Mouse (Mus musculus) kidney, embryonic 16.5 days (tissue): Measurements from ENCODE around the gene Saa4. TPM values are rescaled to one million over a fixed set of nuclear protein-coding genes. Genes with fewer than 3 reads are reported as not detected.

Source experiments
- ATAC-seq: fragments of 200-750 bp; cut with Nextera tagmentation; 2 replicates; pipeline ENCODE4 v1.8.0; 2017; ENCODE audit warnings: moderate TSS enrichment; ENCODE audit not compliant: low FRiP score, low TSS enrichment
- H3K27ac ChIP-seq: fragments of 300-500 bp; sonication (generic); 2 replicates; pipeline ENCODE4 v1.5.1; 2014; ENCODE audit warnings: low read length
- H3K27me3 ChIP-seq: fragments of 300-500 bp; sonication (generic); 2 replicates; pipeline ENCODE4 v1.6.1; 2014; ENCODE audit warnings: low read length, control low read depth, mixed read lengths; ENCODE audit not compliant: insufficient read depth
- H3K36me3 ChIP-seq: fragments of 300-500 bp; sonication (generic); 2 replicates; pipeline ENCODE4 v1.6.1; 2014; ENCODE audit warnings: low read length, control low read depth, mixed read lengths; ENCODE audit not compliant: insufficient read depth
- H3K4me1 ChIP-seq: fragments of 300-500 bp; sonication (generic); 2 replicates; pipeline ENCODE4 v1.6.1; 2014; ENCODE audit warnings: low read length, control low read depth, mixed read lengths; ENCODE audit not compliant: insufficient read depth
- H3K4me2 ChIP-seq: fragments of 300-500 bp; sonication (generic); replicated peaks from 2 replicates; pipeline ENCODE4 v1.6.1; 2014; ENCODE audit warnings: low read depth, low read length
- H3K4me3 ChIP-seq: fragments of 300-500 bp; sonication (generic); 2 replicates; pipeline ENCODE4 v1.5.1; 2014; ENCODE audit warnings: mild to moderate bottlenecking, low read length
- H3K9ac ChIP-seq: fragments of 300-500 bp; sonication (generic); replicated peaks from 2 replicates; pipeline ENCODE4 v1.6.1; 2014; ENCODE audit warnings: low read length
- H3K9me3 ChIP-seq: fragments of 300-500 bp; sonication (generic); 2 replicates; pipeline ENCODE4 v1.6.1; 2016; ENCODE audit warnings: low read length, control low read depth
- whole genome bisulfite sequencing: fragments of 180-500 bp; shearing (Covaris S2); extraction: QIAGEN DNeasy Blood & Tissue Kit; methylation state at CpG from one replicate; pipeline ENCODE4 v1.1.7; 2014; 5-methylcytosine and 5-hydroxymethylcytosine counted together
- polyA plus RNA-seq: library from polyadenylated mRNA; unstranded; fragments of >200 nt; fragmentation: Nextera tagmentation; extraction: Ambion mirVana; gene quantifications from 2 replicates; pipeline ENCODE4 v1.2.1, GENCODE M21; 2015

Gene Saa4
- polyA plus RNA-seq, 1 experiment from 2014 or later = not detected

DNA sequence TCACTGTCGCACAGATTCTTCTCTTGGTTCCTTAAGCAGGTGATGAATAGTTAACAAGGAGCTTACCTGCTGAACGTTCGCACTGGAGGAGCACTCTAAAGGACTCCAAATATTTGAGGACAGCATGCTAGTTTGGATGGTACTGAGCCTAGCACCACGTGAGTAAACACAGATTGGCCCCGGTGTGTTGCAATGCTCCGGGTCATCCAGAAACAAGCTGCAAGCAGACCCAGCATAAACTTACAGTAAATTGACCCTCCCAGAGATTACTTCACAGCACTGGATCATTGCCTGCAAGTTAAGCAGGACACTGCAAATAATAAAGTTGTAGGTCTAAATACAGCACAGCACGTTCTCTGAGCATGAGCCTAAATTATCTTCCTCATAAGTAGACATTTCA, 12.9 kb downstream of the Saa4 start:
- no peak for ATAC-seq
- H3K27me3 ChIP-seq = no peaks in the 10 kb centered on the region
- H3K4me3 ChIP-seq = no peak overlapping the region
- no peaks in the 10 kb centered on the region for H3K9me3 ChIP-seq
- H3K4me2 ChIP-seq = no peak overlapping the region
- H3K36me3 ChIP-seq = no peaks in the 10 kb centered on the region
- WGBS = 80% methylated on average over 7 of the region's 7 CpGs
- no peak overlapping the region for H3K9ac ChIP-seq
- H3K4me1 ChIP-seq = no peaks in the 10 kb centered on the region
- no peak overlapping the region for H3K27ac ChIP-seq

DNA sequence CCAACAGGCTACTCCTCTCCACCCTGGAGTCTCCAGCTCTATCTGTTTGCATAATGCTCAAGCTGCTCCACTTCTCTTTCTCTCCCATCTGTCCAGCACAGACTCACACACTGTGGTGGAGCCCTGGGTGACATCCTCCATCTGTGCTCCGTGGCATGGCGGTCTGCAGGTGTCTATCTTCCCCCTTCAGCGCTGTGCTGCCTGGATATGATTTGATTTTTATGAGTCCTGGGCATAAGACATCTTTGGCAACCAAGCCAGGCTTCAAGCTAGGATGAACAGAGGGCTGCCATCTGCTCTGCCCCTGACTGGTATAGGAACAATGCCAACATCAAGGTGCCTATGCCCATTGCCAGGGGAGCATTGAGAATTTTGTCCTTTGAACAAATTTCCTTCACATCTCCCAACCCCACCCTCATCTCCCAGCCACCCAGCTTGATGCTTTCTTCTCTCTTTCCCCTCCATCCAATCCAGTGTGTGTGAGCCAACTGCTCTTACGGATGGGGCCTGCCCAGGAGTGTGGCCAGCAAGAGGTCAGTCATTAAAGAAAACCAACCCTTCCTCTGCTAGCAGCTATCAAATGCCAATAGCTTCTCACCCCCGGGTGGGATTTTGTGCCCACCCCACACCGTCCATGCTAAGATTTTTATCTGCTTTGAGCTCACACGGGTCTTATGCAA, 13.7 kb downstream of the Saa4 start:
- no peaks in the 10 kb centered on the region for H3K27me3 ChIP-seq
- no peak overlapping the region for H3K4me2 ChIP-seq
- no peak overlapping the region for H3K9ac ChIP-seq
- no peak for ATAC-seq
- H3K4me1 ChIP-seq = 0 out of 2 replicates have a peak, but pooled peaks cover under 1% of the 10 kb centered on the region
- WGBS = 80% methylated on average over 7 of the region's 7 CpGs
- H3K27ac ChIP-seq = no peak overlapping the region
- H3K9me3 ChIP-seq = no peaks in the 10 kb centered on the region
- H3K36me3 ChIP-seq = no peaks in the 10 kb centered on the region
- no peak overlapping the region for H3K4me3 ChIP-seq

DNA sequence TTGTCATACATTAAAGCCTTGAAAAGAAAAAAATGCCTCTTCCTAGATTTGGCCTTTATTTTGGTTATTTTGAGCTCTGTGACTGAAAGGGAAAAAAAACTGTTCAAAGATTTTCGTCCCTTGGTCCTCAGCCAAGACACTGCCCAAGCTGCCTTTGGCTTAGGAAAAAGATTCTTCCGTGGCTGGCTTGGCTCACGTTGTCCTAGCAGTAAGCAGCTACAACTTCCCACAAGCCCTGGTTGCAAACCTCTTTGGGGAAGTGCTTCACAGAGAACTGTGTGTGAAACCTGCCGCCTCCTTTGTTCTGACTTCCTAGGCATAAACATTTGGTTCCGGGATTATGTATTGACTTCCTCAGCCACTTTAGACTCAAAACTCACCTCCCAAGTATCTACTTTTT, 15.5 kb downstream of the Saa4 start:
- Histone ChIP-seq H3K4me2 (no peak overlapping the region), H3K9ac (no peak overlapping the region), H3K27ac (no peak overlapping the region), H3K4me1 (0 out of 2 replicates have a peak, but pooled peaks cover 2% of the 10 kb centered on the region), H3K9me3 (no peaks in the 10 kb centered on the region), H3K36me3 (no peaks in the 10 kb centered on the region), H3K4me3 (no peak overlapping the region), H3K27me3 (no peaks in the 10 kb centered on the region)
- ATAC-seq = no peak
- 46% methylated on average over 5 of the region's 5 CpGs for WGBS

DNA sequence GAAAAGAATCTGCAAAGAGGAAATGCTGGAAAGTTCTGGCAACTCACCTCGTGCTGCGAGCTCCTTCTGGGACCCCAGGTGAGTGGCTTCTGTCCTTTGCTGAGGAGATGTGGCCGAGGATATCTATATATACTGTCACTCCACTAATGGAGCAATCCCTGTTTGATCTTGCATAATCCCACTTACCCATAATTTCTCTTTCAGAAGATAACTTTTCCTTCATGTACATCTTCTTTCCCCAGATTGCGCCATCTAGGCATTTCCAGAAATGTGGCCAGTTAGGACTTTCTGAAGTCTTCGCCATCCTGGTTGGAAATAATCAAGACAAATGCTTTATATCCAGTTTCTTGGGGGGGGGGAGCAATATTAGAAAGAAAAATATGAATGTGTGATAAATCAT, 16.8 kb downstream of the Saa4 start, which contains the start of gene Saa3:
TSS of gene Saa3 (minus strand) at position 101 of the 400 bp plus-strand sequence.
- 88% methylated on average over 5 of the region's 5 CpGs for WGBS
- Histone ChIP-seq H3K4me2 (no peak within 1 kb of the TSS), H3K4me1 (0 out of 2 replicates have a peak, but pooled peaks cover 2% of the 10 kb centered on the region), H3K9me3 (no peaks in the 10 kb centered on the region), H3K9ac (no peak within 1 kb of the TSS), H3K27me3 (no peaks in the 10 kb centered on the region), H3K27ac (no peak within 1 kb of the TSS), H3K36me3 (no peaks in the 10 kb centered on the region), H3K4me3 (no peak within 1 kb of the TSS)
- ATAC-seq = no peak

DNA sequence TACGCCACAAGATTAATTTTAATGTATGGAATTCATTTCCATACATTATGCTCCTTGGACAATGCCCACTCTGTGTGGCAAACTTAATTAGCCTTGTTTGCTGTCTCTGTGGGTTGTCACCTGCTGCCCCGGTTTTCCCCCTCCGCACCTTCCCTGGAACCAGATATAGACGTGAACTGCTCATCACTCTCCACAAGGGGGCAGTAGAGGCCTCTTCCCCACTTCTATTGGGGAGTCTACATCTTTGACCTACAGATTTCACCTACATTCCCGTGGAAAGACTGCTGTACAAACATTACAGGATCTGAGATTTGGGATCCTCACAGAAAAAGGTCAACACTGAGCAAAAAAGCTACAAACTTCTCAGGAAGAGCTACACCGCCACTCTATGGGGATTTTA, 17.9 kb downstream of the Saa4 start:
- no peaks in the 10 kb centered on the region for H3K27me3 ChIP-seq
- no peak for ATAC-seq
- no peak overlapping the region for H3K4me2 ChIP-seq
- no peak overlapping the region for H3K9ac ChIP-seq
- no peaks in the 10 kb centered on the region for H3K36me3 ChIP-seq
- peaks cover 5% of the 10 kb centered on the region for H3K4me1 ChIP-seq
- H3K27ac ChIP-seq = no peak overlapping the region
- WGBS = 32% methylated on average over 6 of the region's 6 CpGs
- no peaks in the 10 kb centered on the region for H3K9me3 ChIP-seq
- no peak overlapping the region for H3K4me3 ChIP-seq

DNA sequence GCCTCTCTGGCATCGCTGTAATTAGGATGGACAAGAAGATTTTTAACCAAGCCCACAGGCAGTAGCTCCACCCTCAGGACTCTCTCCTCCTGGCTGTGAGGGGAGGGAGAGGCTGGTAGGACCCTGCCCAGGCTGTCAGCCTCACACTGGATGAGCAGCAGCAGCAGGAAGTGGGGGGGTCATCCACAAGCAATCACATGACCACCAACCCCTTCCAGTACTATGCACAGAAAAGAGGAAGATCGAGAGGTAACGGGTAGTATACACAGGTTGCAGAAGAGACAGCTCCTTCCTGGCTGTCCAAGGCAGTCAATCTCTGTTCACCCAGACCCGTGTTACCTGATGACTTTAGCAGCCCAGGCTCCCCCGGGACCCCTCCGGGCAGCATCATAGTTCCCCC, 20.2 kb downstream of the Saa4 start:
- ATAC-seq = no peak
- Histone ChIP-seq H3K4me1 (peaks cover 9% of the 10 kb centered on the region), H3K9me3 (no peaks in the 10 kb centered on the region), H3K27ac (no peak overlapping the region), H3K36me3 (peaks cover 7% of the 10 kb centered on the region), H3K9ac (no peak overlapping the region), H3K27me3 (no peaks in the 10 kb centered on the region), H3K4me3 (no peak overlapping the region), H3K4me2 (no peak overlapping the region)
- WGBS = 71% methylated on average over 6 of the region's 6 CpGs

DNA sequence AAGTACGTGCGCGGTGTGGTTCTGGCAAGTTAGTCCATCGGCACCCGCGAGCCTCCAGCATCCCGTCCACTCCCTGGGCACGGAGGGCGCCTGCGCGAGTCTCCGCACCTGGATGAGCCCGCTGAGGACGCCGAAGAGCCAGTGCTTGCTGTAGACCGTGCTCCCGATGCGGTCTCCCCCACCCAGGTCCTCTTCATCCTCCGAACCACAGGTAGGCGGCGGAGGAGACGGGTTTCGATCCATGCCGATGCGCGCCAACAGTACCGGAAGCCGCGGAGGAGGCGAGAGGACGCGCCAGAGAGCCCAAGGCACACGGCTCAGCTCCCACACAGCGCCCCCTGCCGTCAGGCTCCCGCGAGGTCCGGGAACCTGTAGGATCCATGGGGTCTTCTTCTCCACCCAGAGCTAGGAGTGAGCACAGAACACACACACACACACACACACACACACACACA, 22.0 kb downstream of the Saa4 start, which contains the start of gene Saal1:
TSS of gene Saal1 (minus strand) at position 291 of the 455 bp plus-strand sequence.
- Histone ChIP-seq H3K4me3 (peak within 1 kb of the TSS; percentile 79), H3K27ac (peak within 1 kb of the TSS; percentile 63; the same call in 1 of the 2 replicates), H3K9ac (peak within 1 kb of the TSS; percentile 84), H3K4me1 (peaks cover 9% of the 10 kb centered on the region), H3K4me2 (peak within 1 kb of the TSS; percentile 59), H3K36me3 (peaks cover 19% of the 10 kb centered on the region), H3K9me3 (no peaks in the 10 kb centered on the region), H3K27me3 (no peaks in the 10 kb centered on the region)
- 0% methylated on average over 38 of the region's 38 CpGs for WGBS
- ATAC-seq = peak; percentile 98

DNA sequence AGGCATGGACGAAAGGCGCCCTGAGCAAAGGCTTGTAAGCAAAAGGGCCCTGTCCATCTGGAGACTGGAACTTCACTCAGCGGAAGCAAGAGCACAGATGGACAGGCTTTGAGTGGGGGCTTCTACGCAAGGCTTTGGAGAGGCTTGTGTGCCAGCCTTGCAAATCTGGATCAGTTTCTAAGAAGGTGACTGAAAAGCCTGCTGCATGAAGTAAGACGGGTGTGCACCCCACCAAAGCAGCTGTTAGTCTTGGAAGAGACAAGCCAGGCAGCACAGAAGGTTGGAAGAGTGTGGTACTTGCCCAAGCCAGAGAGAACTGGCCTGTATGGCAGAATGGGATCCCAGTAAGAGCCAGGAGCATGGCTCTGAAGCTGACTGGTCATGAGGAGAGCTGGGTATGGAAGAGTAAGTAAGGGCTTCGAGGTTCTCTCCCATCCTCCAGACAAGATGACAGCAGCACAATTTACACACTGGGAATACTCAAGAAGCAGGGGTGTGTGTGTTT, 31.8 kb downstream of the Saa4 start:
- Histone ChIP-seq H3K4me1 (no peaks in the 10 kb centered on the region), H3K9me3 (no peaks in the 10 kb centered on the region), H3K4me3 (no peak overlapping the region), H3K27me3 (no peaks in the 10 kb centered on the region), H3K36me3 (peaks cover 75% of the 10 kb centered on the region), H3K9ac (no peak overlapping the region), H3K4me2 (no peak overlapping the region), H3K27ac (no peak overlapping the region)
- WGBS = 89% methylated on average over 6 of the region's 6 CpGs
- no peak for ATAC-seq

DNA sequence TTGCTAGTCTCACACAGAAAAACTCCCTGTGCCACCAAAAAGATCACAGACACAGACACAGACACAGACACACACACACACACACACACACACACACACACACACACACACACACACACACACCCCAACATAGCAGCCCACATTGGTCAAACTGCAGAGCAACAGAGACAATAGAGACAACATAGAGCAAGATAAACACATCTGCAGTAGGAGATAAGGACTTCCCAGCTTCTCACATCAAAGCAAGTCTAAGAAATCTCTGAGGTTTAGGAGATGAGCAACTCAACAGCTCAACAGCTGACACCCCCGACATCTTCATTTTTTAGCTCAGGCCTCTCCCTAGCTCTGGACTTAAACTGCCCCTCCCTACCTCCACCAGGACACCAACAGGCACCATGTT, 35.6 kb downstream of the Saa4 start:
- H3K27ac ChIP-seq = no peak overlapping the region
- no peak overlapping the region for H3K9ac ChIP-seq
- no peaks in the 10 kb centered on the region for H3K27me3 ChIP-seq
- no peaks in the 10 kb centered on the region for H3K4me1 ChIP-seq
- H3K9me3 ChIP-seq = no peaks in the 10 kb centered on the region
- H3K4me3 ChIP-seq = no peak overlapping the region
- no peak for ATAC-seq
- H3K36me3 ChIP-seq = peaks cover 57% of the 10 kb centered on the region
- WGBS = 96% methylated on average over 1 of the region's 1 CpGs
- no peak overlapping the region for H3K4me2 ChIP-seq

DNA sequence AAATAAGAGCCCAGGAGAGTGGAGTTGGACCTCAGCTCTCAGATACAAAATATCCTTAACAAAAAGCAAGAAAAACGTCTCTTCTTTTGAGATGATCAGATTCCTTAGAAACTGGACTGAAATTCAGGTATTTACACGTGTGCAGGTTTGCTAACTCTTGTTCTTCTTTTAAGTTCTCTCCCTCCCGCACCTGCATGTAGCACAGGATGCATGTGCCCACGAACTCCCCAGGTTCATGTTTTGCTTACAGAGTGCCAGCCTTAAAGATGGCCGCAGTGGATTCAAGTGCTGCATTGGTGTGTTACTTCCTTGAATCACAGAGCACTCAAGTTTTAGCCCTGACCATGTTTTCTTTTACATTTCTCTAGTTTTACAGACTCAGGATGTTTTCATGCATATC, 45.6 kb downstream of the Saa4 start:
- Histone ChIP-seq H3K4me1 (no peaks in the 10 kb centered on the region), H3K27me3 (no peaks in the 10 kb centered on the region), H3K36me3 (peaks cover 39% of the 10 kb centered on the region), H3K9ac (no peak overlapping the region), H3K27ac (no peak overlapping the region), H3K4me2 (no peak overlapping the region), H3K4me3 (no peak overlapping the region), H3K9me3 (no peaks in the 10 kb centered on the region)
- ATAC-seq = no peak
- WGBS = 88% methylated on average over 5 of the region's 5 CpGs
